Mouse (Mus musculus): ENCODE results near the gene Vmn2r4. TPM values are rescaled to one million over a fixed set of nuclear protein-coding genes. Genes with fewer than 3 reads are reported as not detected.
"Not testable (repeated sequence)": the region's sequence is repeated elsewhere in the genome, so short reads cannot be mapped to it uniquely, and the experiment has no call there.

The Vmn2r4 gene
- total RNA-seq (2021), result not detected
- long read RNA-seq, result 0 reads

- DNase-seq (ENCODE audit: low spot score in 2 of 2), result not testable (repeated sequence)
Measured at GRCm38 (mm10) chr3:64415268-64415667, at the start of gene Vmn2r4. Gene Vmn2r4, minus strand, starts transcription at chr3:64415368.

DNA sequence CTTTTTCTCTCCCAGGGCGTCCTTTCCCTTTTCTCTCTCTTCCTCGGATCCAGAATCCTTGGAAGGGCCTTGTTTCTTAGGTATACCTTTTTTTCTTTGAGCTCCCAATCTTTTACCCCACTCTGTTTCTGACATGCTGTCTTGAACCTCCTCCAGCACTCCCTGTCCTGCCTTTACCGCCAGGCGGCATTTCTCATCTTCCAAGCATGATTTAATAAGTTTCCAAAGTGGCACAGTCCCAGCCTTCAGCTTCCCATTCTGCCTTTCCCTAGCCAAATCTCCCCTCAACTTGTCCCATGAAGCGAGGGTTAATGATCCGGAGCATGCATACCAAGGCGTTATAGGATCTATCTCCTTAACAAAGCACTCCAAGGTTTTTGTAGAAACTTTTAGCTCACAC, 19.1 kb upstream of the Vmn2r4 start:
- DNase-seq (ENCODE audit: low spot score in 2 of 2), result not testable (repeated sequence)

- not testable (repeated sequence) for DNase-seq (ENCODE audit: low spot score in 2 of 2)
Measured at GRCm38 (mm10) chr3:64428117-64428798, 13.1 kb upstream of the Vmn2r4 start.

- not testable (repeated sequence) for DNase-seq (ENCODE audit: low spot score in 2 of 2)
Measured at GRCm38 (mm10) chr3:64422141-64422540, 7.0 kb upstream of the Vmn2r4 start.

DNA sequence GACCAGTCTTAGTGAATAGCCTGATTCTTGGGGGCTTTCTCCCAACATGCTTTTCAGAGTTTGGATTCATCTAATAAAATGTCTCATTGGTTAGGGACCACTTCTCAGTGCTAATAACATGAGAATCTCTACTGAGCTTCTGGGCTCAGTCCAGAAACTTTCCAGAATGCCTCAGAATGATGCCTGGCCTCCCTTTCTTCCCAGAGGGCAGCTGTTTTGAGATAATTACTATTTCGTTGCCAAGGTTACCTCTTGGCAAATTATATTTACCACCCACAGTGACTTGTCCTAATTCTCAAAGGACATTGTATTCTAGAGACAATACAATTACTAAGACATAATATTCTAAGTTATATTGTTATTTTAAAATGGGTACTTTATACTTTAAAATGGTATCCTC, 2.3 kb upstream of the Vmn2r4 start:
- peak in 1 of 2 experiments; percentile 8 for DNase-seq (ENCODE audit: low spot score in 2 of 2)

DNA sequence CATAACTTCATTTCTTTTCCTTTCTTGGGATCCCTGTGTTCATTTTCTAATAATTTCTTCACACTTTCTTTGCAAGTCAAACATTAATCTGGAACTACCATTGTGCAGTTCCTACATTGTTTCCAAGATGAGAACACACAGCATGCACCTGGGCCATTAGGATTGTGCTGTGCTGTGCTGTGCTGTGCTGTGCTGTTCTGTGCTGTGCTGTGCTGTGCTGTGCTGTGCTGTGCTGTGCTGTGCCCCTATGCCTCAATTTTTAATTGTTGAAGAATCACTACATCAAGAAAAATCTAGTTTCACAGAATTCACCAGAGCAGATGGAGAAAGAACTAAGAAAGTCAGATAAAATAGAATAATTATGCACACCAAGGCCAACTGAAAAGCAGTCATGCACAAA, 915 bp downstream of the Vmn2r4 start:
- DNase-seq (ENCODE audit: low spot score in 2 of 2), result not testable (repeated sequence)

GRCm38 (mm10) chr3:64359286-64360035, 55.7 kb downstream of the Vmn2r4 start:
- no peak for DNase-seq (ENCODE audit: low spot score in 2 of 2)

Other genes with a start within 250 kb of the Vmn2r4 start
- not detected for gene Vmn2r3, start 125.7 kb downstream of the Vmn2r4 start, total RNA-seq (2021)
- not detected for gene Vmn2r5, start 94.5 kb upstream of the Vmn2r4 start, total RNA-seq (2021)
- under 1 TPM in 1 of 2 experiments, not detected in 1; 0.05 TPM for gene Vmn2r6, start 150.5 kb upstream of the Vmn2r4 start, total RNA-seq (2021)